Mouse (Mus musculus) neutrophil, adult 59 days (primary cell): ENCODE data around the gene Pcmt1. TPM values are rescaled to one million over a fixed set of nuclear protein-coding genes. Genes with fewer than 3 reads are reported as not detected.

Experiments used
- total RNA-seq, 2 experiments: library from RNA; stranded (reverse); gene quantifications; 1 replicate in 1 of 2; 2 replicates in 1 of 2; pipeline ENCODE4 v1.2.4; 2023

The Pcmt1 gene
- total RNA-seq = 10 to 100 TPM; 60.4 to 62.6 TPM

DNA sequence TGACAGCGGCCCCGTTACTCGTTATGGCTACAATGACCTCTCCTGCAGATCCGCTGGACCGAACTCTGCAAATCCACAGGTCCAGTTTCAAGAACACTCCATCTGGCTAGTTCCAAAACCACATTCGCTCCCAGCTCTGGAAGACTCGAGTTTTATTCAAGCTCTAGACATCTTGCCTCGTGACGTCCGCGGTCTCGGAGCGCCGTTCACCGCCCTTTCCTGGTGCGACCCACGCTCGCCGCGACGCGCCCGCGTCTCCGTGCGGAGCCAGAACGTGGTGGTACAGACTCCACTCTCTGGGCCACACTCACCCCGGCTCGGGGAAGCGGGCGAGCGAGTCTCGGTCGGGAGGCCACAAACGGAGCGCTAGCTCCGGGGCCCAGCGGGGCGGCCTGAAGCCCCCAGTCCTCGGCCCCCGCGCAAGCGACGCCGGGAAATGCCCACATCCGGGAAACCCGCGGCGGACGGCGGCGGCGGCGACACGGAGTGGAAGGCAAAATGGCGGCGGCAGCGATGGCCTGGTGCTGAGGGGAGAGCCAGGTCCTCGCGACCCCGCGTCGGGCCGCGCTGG lies at the start of gene Pcmt1, which contains the start of gene Lats1:
Gene Pcmt1, minus strand, starts transcription at position 406 of the 571 bp plus-strand sequence.
Gene Lats1, plus strand, starts transcription at position 484 of the 571 bp plus-strand sequence.

GRCm38 (mm10) chr10:7725751-7726500 lies 45.0 kb upstream of the Pcmt1 start, which contains the start of gene Katna1:
Gene Katna1 (plus strand): TSS chr10:7726000.

DNA sequence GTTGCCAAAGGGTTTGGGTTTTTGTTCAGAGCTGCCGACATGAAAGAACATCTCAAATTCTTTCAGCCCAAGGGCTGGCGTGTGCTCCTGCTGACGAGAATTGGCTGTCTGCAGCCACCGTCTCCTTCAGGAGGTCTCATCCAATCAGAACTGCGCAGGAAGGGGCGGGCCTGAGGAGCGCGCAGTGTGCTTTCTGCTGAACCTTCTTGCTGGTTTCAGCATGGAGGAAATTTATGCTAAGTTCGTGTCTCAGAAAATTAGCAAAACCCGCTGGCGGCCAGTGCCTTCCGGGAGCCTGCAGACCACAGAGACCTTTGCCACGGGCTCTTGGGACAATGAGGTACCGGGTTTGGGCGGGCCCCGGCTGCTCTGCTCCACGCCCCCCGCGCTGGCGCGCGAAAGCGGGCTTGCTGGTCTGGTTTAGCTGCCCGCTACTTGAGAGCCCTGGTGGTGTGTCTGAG lies 13.6 kb downstream of the Pcmt1 start, which contains the start of gene Nup43:
Gene Nup43, plus strand, starts transcription at position 162 of the 461 bp plus-strand sequence.

GRCm38 (mm10) chr10:7589592-7590233 lies 91.2 kb downstream of the Pcmt1 start, which contains the start of gene Lrp11:
Gene Lrp11 (plus strand): TSS chr10:7589800.

Other genes with a start within 250 kb of the Pcmt1 start
- 10 to 100 TPM; 23.8 to 24.4 TPM for gene Ulbp1, start 207.5 kb downstream of the Pcmt1 start, total RNA-seq
- under 1 TPM in 1 of 2 experiments, not detected in 1; 0.13 TPM for gene Lrp11, start 91.3 kb downstream of the Pcmt1 start, total RNA-seq
- gene Nup43, start 13.6 kb downstream of the Pcmt1 start, total RNA-seq = 1 to 10 TPM; 5.5 to 6.9 TPM
- 10 to 100 TPM; 23.3 to 25.6 TPM for gene Lats1, start 78 bp upstream of the Pcmt1 start, total RNA-seq
- gene Katna1, start 44.9 kb upstream of the Pcmt1 start, total RNA-seq = 10 to 100 TPM; 31.4 to 40.8 TPM
- gene Ginm1, start 111.7 kb upstream of the Pcmt1 start, total RNA-seq = 10 to 100 TPM; 23.2 to 23.4 TPM
- 10 to 100 TPM; 35.7 to 39.6 TPM for gene Ppil4, start 111.8 kb upstream of the Pcmt1 start, total RNA-seq
- gene Zc3h12d, start 151.3 kb upstream of the Pcmt1 start, total RNA-seq = 1 to 10 TPM; 4.3 to 6.3 TPM